Mouse (Mus musculus): ENCODE measurements around the gene Stk39.

- TF ChIP-seq CTCF (IDR thresholded peaks at IDR 0.05; ENCODE audit: borderline replicate concordance, control insufficient read depth, extremely low read depth, insufficient read depth, low read length, poor library complexity) (no peak), POLR2A (IDR thresholded peaks at IDR 0.05; ENCODE audit: control insufficient read depth, extremely low read depth, insufficient read depth, low read length, poor library complexity) (no peak)
Observed at GRCm38 (mm10) chr2:68193465-68193837, 278.6 kb downstream of the Stk39 start.

Measured in thymus, adult 2 months (tissue).